Mouse (Mus musculus) left cerebral cortex, adult 2 months (tissue): ENCODE results near the gene Msi2. TPM values are rescaled to one million over a fixed set of nuclear protein-coding genes. Genes with fewer than 3 reads are reported as not detected.

Experiments
- DNase-seq, 2 experiments: peaks; one replicate each; pipeline ENCODE4 v3.0.0; 2021 to 2022; ENCODE audit warnings: low spot score in 2 of 2, mixed read lengths in 1 of 2; ENCODE audit errors: extremely low spot score in 1 of 2
- H3K27ac ChIP-seq: fragments of 200-600 bp; 2 replicates; pipeline ENCODE4 v1.8.1; 2022
- H3K4me3 ChIP-seq: fragments of 200-600 bp; 2 replicates; pipeline ENCODE4 v1.8.1; 2022
- CTCF ChIP-seq: fragments of 200-600 bp; IDR thresholded peaks from 2 replicates; pipeline ENCODE4 v1.8.1; 2022; ENCODE audit warnings: antibody characterized with exemption, mild to moderate bottlenecking, moderate library complexity
- intact Hi-C: fragments of 180-260 bp; cut with DNase I; formaldehyde crosslinking; loops from one replicate; pipeline ENCODE4 v1.15.1; 2025
- total RNA-seq, 2 experiments: library from RNA; stranded (reverse); gene quantifications; 2 replicates each; pipeline ENCODE4 v1.2.3; 2021

Msi2 gene
- total RNA-seq, 2 experiments from 2014 or later = 126 to 140 TPM

GRCm38 (mm10) chr11:88602471-88603120 lies 115.7 kb downstream of the Msi2 start:
- Histone ChIP-seq H3K27ac (no peak overlapping the region), H3K4me3 (no peak overlapping the region)
- no peak for TF ChIP-seq CTCF
- DNase-seq = no peak
- intact Hi-C loops = no loop called here

- DNase-seq = no peak
- intact Hi-C loops = no loop called here
- Histone ChIP-seq H3K4me3 (no peak overlapping the region), H3K27ac (no peak overlapping the region)
- TF ChIP-seq CTCF = no peak
These were observed 118.1 kb downstream of the Msi2 start for GRCm38 (mm10) chr11:88600194-88600593.

GRCm38 (mm10) chr11:88599332-88600130 lies 118.8 kb downstream of the Msi2 start:
- peak overlapping the region; percentile 33 for H3K27ac ChIP-seq
- DNase-seq = peak in 1 of 2 experiments; percentile 33

GRCm38 (mm10) chr11:88598848-88599175 lies 119.5 kb downstream of the Msi2 start:
- no peak overlapping the region for H3K4me3 ChIP-seq
- H3K27ac ChIP-seq = peak overlapping the region; percentile 25; the same call in 1 of the 2 replicates
- DNase-seq = no peak
- no peak for TF ChIP-seq CTCF
- intact Hi-C loops = no loop called here

More at GRCm38 (mm10) chr11:88599332-88600130, 118.8 kb downstream of the Msi2 start:
- no peak overlapping the region for H3K4me3 ChIP-seq
- no peak for TF ChIP-seq CTCF
- intact Hi-C loops = no loop called here

GRCm38 (mm10) chr11:88598150-88598847 lies 120.0 kb downstream of the Msi2 start:
- no peak for DNase-seq
- no peak for TF ChIP-seq CTCF
- no peak overlapping the region for H3K4me3 ChIP-seq
- peak overlapping the region; percentile 25; the same call in 1 of the 2 replicates for H3K27ac ChIP-seq
- intact Hi-C loops = no loop called here

GRCm38 (mm10) chr11:88595616-88596015 lies 122.7 kb downstream of the Msi2 start:
- Histone ChIP-seq H3K27ac (no peak overlapping the region), H3K4me3 (no peak overlapping the region)
- intact Hi-C loops = no loop called here
- no peak for TF ChIP-seq CTCF
- no peak for DNase-seq

- Histone ChIP-seq H3K4me3 (no peak overlapping the region), H3K27ac (no peak overlapping the region)
- no peak for DNase-seq
- no peak for TF ChIP-seq CTCF
- intact Hi-C loops = no loop called here
These were observed 123.3 kb downstream of the Msi2 start for GRCm38 (mm10) chr11:88594804-88595611.

- TF ChIP-seq CTCF = no peak
- no peak overlapping the region for H3K4me3 ChIP-seq
- no peak for DNase-seq
- intact Hi-C loops = no loop called here
- no peak overlapping the region for H3K27ac ChIP-seq
These were observed 124.3 kb downstream of the Msi2 start for GRCm38 (mm10) chr11:88594010-88594409.

GRCm38 (mm10) chr11:88592099-88592498 lies 126.2 kb downstream of the Msi2 start:
- intact Hi-C loops = no loop called here
- no peak for TF ChIP-seq CTCF
- DNase-seq = no peak

GRCm38 (mm10) chr11:88590647-88591046 lies 127.7 kb downstream of the Msi2 start:
- intact Hi-C loops = no loop called here
- no peak for TF ChIP-seq CTCF

More at GRCm38 (mm10) chr11:88592099-88592498, 126.2 kb downstream of the Msi2 start:
- Histone ChIP-seq H3K4me3 (no peak overlapping the region), H3K27ac (no peak overlapping the region)

GRCm38 (mm10) chr11:88589641-88590040 lies 128.7 kb downstream of the Msi2 start:
- Histone ChIP-seq H3K4me3 (no peak overlapping the region), H3K27ac (no peak overlapping the region; the same call in 1 of the 2 replicates)
- intact Hi-C loops = loop anchor here (5.0 kb wide), 1 partner anchor 33 kb away; no protein-coding TSS in a partner anchor
- no peak for TF ChIP-seq CTCF
- no peak for DNase-seq

More at GRCm38 (mm10) chr11:88590647-88591046, 127.7 kb downstream of the Msi2 start:
- Histone ChIP-seq H3K27ac (0 out of 2 replicates have a peak overlapping the region, but pooled peaks have one; percentile 6), H3K4me3 (no peak overlapping the region)
- no peak for DNase-seq
